Mouse (Mus musculus): ENCODE measurements at regions not wholly inside any gene's neighbourhood (a gene's known extent, or its start where the extent isn't known, plus 50 kb on each side); places are given as distances from the start of the nearest gene placed in this dataset.
A peak's percentile ranks its signal among the peaks of the same experiment; 100 is the strongest.

GRCm38 (mm10) chr8:91941005-91941404, 139.1 kb upstream of the Irx3 start:
- no peak for DNase-seq

DNA sequence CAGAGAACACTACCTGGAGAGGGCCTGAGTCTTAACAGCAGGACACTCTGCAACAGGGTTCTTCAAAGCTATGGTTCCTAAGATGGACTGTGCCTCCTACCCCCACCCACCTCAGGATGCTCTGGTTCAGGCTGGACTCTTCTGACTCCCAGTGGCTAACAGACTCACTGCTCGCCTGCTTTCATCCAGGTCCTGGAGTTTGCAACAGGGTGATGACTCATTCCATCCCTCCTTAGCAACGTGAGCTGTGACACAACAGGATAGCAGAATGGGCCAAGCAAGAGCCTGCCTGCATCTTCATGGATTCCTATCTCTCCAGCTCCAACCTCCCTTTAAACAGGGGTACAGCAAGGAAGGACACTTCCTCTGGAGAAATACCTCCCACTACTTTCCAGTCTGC, 135.4 kb upstream of the Irx3 start:
- DNase-seq = no peak

- DNase-seq = no peak
Observed at GRCm38 (mm10) chr8:91930520-91930919, 128.7 kb upstream of the Irx3 start.

DNA sequence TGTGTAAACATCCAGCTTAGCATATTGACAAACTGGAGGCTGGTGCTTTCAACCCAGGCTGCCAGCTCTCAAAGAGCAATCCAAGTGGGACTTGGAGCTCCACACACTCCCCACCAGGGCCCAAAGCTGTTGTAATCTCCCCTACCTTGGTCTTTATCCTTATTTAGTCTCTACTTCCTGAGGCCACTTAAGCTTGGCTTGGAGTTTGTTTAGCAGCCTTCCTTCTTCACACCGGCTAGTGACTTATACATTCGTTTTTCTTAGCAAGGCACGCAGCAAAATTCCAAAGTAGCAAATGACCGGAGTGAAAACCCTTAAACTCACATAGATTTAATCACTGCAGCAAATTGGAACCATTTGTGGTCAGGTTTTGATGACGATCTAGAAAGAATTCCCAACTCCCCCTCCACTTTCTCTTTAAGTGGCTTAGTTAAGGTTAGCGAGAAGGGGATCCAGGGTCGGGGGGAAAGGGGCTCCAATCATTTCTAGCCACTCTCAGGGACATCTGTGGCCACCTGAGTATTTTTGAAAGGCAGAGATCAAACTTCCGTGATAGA, 124.2 kb upstream of the Irx3 start:
- no peak for DNase-seq

DNA sequence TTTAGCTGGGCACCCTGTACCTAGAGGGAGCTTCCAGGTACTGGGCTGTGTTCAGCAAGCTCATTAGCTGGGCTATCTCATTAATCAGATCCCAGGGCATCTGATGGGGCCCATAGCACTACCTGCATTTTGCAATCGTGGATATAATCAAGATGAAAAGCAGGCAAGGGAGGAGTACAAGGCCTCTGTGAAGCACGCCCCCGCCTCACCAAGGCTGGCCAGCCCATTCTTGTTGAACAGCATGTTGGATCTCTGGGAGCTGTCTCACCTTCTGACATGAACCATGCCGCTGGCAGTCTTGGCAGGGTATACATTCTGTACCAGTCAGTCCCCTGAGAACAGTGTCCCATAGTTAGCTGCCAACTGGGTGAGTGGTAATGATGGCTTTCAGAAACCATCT, 122.3 kb upstream of the Irx3 start:
- DNase-seq = no peak

DNA sequence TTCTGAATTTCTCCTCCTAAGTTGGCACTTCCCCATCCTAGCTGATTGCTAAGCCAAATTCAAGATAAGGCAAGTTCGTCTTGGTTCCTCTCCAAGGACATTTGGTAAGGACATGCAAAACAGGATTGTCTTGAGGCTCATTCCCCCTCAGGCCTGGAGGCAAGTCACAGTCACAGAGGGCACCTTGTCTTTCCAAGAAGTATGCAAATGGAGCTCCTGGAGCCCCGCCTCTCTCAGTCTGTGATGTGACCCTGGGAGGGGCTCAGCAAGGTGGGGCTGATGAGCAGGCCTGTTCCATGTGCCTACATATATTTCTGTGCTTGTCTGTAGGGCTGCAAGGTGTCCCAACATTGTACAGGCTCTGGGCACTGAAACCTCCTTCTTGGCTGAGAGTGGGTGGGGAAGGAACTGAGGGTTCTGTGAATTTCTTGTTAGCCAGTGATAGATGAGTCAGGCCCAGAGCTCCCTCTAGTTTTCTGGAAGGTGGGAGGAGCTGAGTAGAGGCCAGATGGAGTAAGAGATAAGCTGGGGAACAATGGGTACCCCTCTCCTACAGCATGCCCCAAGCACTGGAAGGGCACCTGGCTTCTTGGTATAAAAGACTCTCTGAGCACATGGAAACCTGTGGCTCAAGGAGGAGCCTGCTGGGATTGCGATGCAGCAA, 120.5 kb upstream of the Irx3 start:
- no peak for DNase-seq

DNA sequence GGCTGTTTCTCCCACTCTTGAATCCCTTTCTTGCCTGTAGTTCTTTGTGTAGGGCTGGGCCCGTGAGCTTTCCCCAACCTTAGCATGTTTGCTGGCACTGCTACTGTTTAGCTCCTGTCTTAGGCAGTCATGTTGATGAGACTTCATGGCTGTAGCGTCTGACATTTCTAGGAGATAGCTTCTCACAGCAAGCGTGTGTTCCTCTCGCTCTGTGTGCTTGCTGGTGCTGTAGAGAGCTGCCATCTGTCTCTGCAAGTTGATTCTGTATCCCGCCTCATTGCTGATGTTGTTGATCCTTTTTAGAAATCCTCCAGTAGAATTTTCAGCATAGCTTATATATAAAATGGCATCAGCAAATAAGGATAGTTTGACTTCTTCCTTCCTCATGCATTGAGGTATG, 116.0 kb upstream of the Irx3 start:
- no peak for DNase-seq

GRCm38 (mm10) chr8:91913971-91914370, 112.1 kb upstream of the Irx3 start:
- no peak for DNase-seq

GRCm38 (mm10) chr8:91913121-91913520, 111.3 kb upstream of the Irx3 start:
- DNase-seq = no peak

DNA sequence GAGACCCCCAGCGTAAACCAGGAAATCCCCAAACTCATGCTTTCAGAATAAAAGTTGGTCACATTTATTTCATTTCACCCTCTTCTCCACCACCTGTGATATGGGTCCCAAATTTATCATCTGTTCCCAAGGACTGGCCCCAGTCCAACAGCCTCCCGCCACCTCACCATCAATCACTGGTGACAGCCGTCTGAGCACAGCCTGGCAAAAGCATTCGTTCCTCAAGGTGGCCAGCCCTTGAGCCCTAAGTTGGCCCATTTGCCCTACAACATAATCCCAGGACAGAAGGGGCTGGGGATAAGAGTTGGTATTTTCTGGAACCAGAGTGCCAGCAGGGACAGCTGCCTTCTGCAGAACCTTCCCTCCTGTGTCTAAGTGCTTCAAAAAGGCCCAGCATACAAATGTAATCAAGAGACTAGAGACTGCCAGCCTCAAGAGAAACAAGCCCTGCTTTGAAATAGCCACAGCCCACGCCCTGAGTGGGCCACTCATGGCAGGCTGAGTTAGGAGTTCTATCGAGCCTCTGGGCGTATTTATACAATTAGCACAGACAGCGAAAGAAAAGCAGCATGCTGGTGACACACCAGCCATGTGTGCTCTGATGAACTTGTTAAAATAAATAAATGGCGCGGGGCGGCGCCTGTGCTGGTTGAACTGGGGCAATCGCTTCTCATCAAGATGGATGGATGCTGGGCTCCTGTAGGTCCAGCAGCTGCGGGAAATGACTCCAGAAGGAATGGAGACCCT, 107.9 kb upstream of the Irx3 start:
- no peak for DNase-seq

GRCm38 (mm10) chr8:91908731-91909353, 107.0 kb upstream of the Irx3 start:
- no peak for DNase-seq

DNA sequence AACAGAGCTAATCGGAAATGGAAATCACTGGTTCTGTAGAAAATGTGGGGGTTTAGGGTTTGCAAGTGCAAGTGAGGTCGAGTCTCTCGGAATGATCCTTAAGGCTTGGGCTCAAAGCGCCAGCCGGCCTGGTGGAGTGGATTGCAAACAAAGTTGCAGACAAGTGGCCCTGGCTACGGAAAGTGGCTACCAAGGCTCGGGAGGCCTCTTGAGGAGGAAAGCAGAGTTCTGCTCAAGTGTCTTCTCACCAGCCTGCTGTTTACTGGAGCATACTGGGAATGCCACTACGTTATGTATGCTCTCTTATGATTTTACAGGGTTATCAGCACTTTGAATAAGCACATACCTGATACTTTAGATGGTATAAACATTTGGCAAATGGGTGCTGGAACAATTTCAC, 105.3 kb upstream of the Irx3 start:
- no peak for DNase-seq

DNA sequence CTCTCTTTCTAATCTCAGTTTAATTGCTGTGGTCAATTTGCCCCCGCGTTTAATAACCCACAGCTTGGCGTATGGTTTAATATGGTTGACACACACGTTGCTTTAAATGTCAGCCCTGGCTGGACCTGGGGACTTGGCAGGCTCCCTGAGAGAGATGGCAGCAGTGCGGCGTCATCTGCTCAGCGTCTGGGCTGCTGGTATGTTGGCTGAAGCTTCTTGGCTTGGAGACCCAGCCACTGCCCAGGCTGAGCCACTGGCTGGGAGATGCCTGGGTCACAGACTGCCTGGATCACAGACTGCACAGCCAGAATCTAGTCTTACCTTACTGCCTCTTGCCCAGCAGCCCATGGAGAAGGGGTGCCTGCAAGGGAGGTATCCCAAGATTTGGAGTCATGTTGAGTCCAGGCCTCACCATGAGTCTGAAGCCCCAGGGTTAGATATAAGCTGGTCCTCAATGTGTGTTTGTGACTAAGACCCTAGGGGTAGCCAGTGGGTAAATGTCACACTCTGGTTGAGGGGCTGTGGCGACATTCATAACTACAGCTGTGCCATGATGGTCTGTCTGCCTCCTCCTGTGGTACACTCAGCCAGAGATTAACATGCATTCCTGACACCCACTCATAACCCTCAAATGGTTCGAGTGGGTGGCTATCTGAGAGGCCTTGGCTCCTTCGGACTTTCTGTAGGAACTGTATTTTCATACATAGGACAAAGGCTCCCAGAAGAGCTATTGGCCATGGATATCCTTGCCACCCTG, 99.8 kb upstream of the Irx3 start:
- peak; percentile 77 for DNase-seq

DNA sequence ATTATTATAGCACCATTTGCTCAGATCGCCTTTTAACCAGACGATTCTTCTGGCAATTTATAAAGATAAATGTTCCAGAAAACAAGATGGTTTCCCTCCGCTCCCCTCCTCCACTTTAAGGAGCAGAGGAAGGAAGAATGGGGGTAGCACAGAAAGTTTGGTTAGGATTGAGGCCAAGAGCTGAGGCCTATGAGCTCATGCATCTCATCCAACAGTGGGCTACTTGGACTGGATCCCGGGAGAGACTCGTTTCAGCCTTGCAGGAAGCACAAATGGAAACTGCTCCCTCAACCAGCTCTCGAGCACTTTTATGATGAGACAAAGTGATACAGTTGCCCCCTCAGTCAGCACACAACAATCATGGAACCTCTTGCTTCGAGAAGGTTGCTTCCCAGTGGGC, 97.9 kb upstream of the Irx3 start:
- DNase-seq = peak; percentile 71

- no peak for DNase-seq
Observed at GRCm38 (mm10) chr8:91897381-91897780, 95.5 kb upstream of the Irx3 start.

GRCm38 (mm10) chr8:91895987-91896386, 94.1 kb upstream of the Irx3 start:
- DNase-seq = no peak

GRCm38 (mm10) chr8:91884862-91885261, 83.0 kb upstream of the Irx3 start:
- no peak for DNase-seq

- DNase-seq = no peak
Observed at GRCm38 (mm10) chr8:91884325-91884724, 82.5 kb upstream of the Irx3 start.

DNA sequence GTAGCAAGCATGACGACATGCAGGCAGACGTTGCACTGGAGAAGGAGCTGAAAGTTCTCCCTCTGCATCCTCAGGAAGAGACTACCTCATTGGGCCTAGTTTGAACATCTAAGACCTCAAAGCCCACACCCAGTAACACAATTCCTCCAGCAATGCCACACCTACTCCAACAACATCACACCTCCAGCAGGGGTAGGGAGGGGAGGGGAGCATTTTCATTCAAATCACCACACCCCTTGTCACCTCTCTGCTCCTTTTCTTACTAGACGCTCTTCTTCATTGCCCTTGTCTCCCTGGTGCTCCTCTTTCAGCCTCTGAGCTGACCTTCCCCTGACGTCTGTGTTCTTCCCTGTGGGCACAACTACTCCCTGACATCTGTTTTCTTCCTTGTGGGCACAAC, 81.1 kb upstream of the Irx3 start:
- DNase-seq = no peak

- DNase-seq = no peak
Observed at GRCm38 (mm10) chr8:91878886-91879285, 77.0 kb upstream of the Irx3 start.

DNA sequence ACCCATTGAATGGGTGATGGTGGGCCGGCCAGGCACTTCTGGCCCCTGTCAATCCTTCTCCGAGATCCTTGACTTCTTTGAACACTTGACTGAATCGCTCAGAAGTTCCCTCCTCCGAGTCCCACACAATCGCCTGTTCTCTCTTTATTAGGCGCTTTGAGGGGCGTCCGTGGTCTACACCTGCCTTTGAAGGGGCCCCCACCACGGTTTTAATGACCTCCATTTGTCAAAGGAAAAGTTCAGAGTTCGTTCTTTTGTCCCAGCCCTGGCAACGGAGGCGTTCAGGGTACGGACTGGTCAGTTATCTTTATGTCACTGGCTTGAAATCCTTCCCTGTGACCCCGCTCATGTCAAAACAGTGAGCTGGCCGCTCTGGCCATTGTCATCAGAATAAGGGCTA, 74.3 kb upstream of the Irx3 start:
- DNase-seq = no peak

- no peak for DNase-seq
Observed at GRCm38 (mm10) chr8:91873232-91873631, 71.4 kb upstream of the Irx3 start.
